Mouse (Mus musculus) kidney, adult 2 months (tissue): ENCODE measurements around the gene Fndc8.

Experiments
- CTCF ChIP-seq: fragments of 200-500 bp; conservative IDR thresholded peaks from 2 replicates; pipeline ENCODE4 v1.5.1; 2011; ENCODE audit warnings: low read depth, mild to moderate bottlenecking, control low read depth, low read length, moderate library complexity, mixed read lengths; ENCODE audit not compliant: insufficient read depth, insufficient read length
- POLR2A ChIP-seq: fragments of 200-500 bp; IDR thresholded peaks from one replicate; pipeline ENCODE4 v1.6.1; 2011; ENCODE audit warnings: low read depth, low read length, control low read depth

DNA sequence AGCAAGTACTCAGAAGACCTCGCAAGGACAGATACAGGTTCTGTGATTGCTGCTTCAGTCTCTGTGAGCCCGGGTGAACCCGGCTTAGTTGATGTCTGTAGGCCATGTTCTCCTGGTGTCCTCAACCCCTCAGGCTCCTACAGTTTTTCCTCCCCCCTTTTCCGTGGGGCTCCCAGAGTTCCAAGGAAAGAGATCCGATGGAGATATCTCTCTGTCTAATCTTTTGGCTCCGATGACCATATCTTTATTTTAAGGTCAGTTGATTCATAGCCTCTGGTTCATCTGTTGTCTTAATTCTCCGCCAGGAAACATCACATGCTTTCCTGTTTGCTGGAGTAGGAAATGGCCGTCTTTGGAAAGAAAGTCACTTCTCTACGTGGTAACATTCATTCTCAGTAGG is 57.1 kb downstream of the Fndc8 start:
- TF ChIP-seq POLR2A = no peak
- TF ChIP-seq CTCF = no peak
